Mouse (Mus musculus): ENCODE results near the gene Vat1l.

DNA sequence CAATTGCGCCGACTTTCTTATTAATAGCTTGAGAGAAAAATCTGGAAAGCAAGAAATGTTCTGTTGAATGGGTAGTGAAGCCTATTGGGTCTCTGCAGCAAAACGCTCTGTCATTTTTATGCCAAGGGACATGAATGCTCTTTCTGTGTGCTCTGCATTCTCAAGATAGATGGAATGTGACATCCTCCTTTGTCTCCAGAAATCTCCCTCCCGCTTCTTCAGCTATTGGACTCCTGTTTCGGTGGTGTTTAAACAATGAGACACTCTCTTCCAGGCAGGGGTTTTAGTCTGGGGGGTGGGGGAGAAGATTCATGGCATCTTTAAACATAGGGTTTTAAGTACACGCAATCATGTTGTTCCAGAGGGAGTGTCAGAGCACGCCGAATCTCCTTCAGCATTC lies 130.3 kb downstream of the Vat1l start:
- TF ChIP-seq EP300 (optimal IDR thresholded peaks at IDR 0.05) (no peak), CTCF (IDR thresholded peaks at IDR 0.05; ENCODE audit: low read depth) (no peak)
